Mouse (Mus musculus) left cerebral cortex, adult 2 months (tissue): ENCODE measurements at regions not wholly inside any gene's neighbourhood (a gene's known extent, or its start where the extent isn't known, plus 50 kb on each side); places are given as distances from the start of the nearest gene placed in this dataset.

ENCODE experiments used
- DNase-seq, 2 experiments: peaks; one replicate each; pipeline ENCODE4 v3.0.0; 2021 to 2022; ENCODE audit warnings: low spot score in 2 of 2, mixed read lengths in 1 of 2; ENCODE audit errors: extremely low spot score in 1 of 2
- H3K27ac ChIP-seq: fragments of 200-600 bp; 2 replicates; pipeline ENCODE4 v1.8.1; 2022
- H3K4me3 ChIP-seq: fragments of 200-600 bp; 2 replicates; pipeline ENCODE4 v1.8.1; 2022
- CTCF ChIP-seq: fragments of 200-600 bp; IDR thresholded peaks from 2 replicates; pipeline ENCODE4 v1.8.1; 2022; ENCODE audit warnings: antibody characterized with exemption, mild to moderate bottlenecking, moderate library complexity
- intact Hi-C: fragments of 180-260 bp; cut with DNase I; formaldehyde crosslinking; loops from one replicate; pipeline ENCODE4 v1.15.1; 2025

GRCm38 (mm10) chr15:70982719-70983118 is 2851.6 kb upstream of the Gm6569 start:
- no peak for TF ChIP-seq CTCF
- intact Hi-C loops = no loop called here
- Histone ChIP-seq H3K4me3 (no peak overlapping the region), H3K27ac (no peak overlapping the region)
- no peak for DNase-seq

DNA sequence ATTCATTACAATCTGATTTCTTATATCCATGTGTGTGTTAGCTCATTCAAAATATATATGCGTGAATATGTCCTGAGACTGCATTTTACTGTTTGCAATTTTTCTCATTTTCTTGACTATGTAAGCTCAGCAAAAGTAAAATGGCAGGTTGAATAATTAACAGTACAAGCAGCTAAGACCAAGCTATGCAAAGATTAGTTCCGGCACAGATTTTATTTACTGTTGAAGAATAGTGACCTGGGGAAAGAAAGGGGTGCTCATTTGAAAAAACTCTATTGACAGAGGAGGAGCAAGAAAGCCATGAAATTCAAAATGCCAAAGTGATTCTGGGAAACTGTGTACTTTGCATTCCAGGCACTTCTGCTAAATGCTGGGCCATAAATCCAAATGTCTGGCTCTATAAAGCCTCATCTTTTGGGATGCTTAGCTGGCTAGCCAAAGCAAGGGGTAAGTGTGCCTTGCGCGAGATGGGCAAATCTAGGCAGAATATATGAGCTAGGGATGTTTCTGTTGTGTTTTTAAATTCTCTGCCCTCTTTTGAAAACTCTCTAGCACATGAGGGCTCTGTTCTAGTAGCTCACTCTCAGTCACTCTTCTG is 2846.3 kb upstream of the Gm6569 start:
- Histone ChIP-seq H3K4me3 (no peak overlapping the region), H3K27ac (no peak overlapping the region)
- no peak for DNase-seq
- no peak for TF ChIP-seq CTCF
- intact Hi-C loops = no loop called here

DNA sequence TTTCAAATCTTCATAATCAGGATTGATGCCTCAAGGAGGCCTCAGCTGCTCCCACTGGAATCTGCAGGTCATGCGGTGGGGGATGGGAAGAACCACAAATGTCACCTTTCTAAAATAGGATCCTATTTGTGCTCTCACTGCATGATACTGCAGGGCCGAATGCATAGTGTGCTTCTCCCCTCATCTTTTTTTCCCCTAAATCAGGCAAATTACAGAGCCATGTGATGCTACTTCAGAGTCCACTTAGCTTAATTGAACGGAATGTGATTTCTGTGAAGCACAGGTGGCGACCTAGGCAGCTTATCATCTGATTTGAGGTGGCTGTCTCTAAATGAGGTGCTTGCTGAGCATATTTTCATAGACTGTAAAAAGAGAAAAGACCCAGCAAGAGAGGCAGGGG is 2841.0 kb upstream of the Gm6569 start:
- Histone ChIP-seq H3K27ac (no peak overlapping the region), H3K4me3 (no peak overlapping the region)
- intact Hi-C loops = no loop called here
- TF ChIP-seq CTCF = no peak
- DNase-seq = no peak

GRCm38 (mm10) chr15:71010362-71010761 is 2824.0 kb upstream of the Gm6569 start:
- TF ChIP-seq CTCF = no peak
- intact Hi-C loops = no loop called here
- no peak for DNase-seq

DNA sequence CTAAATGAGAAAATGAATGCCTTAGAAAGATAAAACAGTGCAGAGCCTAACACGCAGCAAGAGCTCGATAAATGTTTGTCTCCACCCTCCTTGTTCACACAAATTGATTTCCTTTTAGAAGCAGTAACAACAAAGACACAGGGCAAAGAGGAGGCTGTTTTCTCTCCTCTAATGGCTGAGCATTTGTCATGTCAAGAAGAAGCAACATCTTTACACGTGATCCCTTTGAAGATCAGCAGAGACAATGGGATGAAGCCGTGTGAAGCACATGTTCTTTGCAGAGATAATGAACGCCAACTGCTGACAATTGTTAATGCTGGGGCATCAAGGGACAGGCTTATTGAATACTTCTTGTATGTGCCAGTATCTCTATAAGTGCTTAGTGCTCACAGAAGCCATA is 2823.6 kb upstream of the Gm6569 start:
- H3K27ac ChIP-seq = no peak overlapping the region
- intact Hi-C loops = no loop called here

More at GRCm38 (mm10) chr15:71010362-71010761, 2824.0 kb upstream of the Gm6569 start:
- H3K4me3 ChIP-seq = no peak overlapping the region
- H3K27ac ChIP-seq = no peak overlapping the region

DNA sequence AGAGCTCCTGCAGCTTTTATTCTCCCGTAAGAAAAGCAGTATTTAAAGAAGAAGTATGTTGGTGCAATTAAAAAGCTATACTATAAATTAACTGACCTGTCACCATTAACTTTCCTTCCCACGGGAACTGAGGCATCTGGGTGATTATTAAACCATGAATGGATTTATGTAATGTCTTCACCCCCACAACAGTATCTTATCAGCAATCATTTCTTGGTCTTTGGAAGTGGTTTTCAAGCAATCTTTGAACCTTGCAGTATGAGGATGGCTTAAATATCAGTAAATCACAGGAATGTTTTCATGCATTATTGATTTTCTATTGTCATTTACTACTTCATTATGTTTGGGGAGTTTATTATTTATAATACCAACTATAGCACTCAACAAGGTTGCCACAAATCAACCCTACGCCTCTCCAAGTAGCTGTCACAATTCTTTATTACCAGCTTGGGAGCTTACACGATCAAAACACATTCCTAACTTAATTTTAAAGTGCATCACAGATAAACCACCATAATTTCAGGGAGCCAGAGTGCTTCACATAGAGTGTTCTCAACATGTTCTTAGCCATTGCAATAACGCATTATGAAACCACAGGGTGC is 2780.0 kb upstream of the Gm6569 start:
- intact Hi-C loops = no loop called here
- Histone ChIP-seq H3K4me3 (no peak overlapping the region), H3K27ac (no peak overlapping the region)
- no peak for DNase-seq
- no peak for TF ChIP-seq CTCF

More for the DNA sequence above, 2823.6 kb upstream of the Gm6569 start:
- no peak for TF ChIP-seq CTCF
- no peak overlapping the region for H3K4me3 ChIP-seq
- no peak for DNase-seq

- intact Hi-C loops = no loop called here
- TF ChIP-seq CTCF = no peak
- Histone ChIP-seq H3K4me3 (no peak overlapping the region), H3K27ac (no peak overlapping the region)
- no peak for DNase-seq
Measured at GRCm38 (mm10) chr15:71086367-71086997, 2747.9 kb upstream of the Gm6569 start.

- Histone ChIP-seq H3K4me3 (no peak overlapping the region), H3K27ac (no peak overlapping the region)
- no peak for TF ChIP-seq CTCF
- DNase-seq = no peak
- intact Hi-C loops = no loop called here
Measured at GRCm38 (mm10) chr15:71099111-71099510, 2735.2 kb upstream of the Gm6569 start.

- DNase-seq = no peak
- TF ChIP-seq CTCF = no peak
- intact Hi-C loops = no loop called here
- Histone ChIP-seq H3K27ac (no peak overlapping the region), H3K4me3 (no peak overlapping the region)
Measured at GRCm38 (mm10) chr15:71129802-71130201, 2704.6 kb upstream of the Gm6569 start.

DNA sequence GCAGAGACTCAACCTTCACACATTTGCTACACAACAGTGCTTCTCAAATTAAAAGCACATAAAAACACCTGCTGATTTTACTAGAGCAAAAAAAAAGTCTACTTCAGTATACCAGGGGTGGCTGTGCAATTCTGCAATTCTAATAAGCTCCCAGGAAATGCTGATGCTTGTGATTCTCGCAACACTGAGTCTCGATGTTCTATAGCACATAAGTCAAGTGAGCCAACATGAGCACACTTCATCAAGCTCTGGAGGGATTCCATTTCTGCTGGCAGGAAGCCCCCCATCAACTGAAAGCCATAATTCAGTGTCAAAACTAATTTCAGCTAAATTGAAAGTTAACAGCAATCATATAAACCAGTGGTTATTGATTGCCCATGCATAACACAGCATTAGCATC is 2676.7 kb upstream of the Gm6569 start:
- intact Hi-C loops = no loop called here
- TF ChIP-seq CTCF = no peak
- no peak for DNase-seq
- H3K4me3 ChIP-seq = no peak overlapping the region
- no peak overlapping the region for H3K27ac ChIP-seq

DNA sequence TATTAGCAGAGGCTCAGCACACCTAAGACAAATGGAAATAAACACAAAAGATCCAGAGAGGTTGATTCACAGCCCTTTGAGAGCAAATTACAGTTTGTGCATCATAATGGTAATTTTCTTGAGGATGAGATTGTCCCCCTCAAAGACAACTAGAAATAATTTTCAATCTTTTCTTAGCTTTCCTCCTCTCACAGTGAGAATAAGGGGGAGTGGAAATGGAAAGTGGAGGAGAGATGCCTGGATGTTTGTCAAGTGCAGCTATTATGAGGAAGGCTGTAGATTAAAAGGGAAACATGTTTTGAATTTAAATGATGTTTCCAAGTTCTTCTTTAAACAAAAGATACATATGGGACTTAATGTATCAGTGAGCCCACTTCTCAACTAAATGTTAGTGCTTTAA is 2672.3 kb upstream of the Gm6569 start:
- no peak for TF ChIP-seq CTCF
- H3K4me3 ChIP-seq = no peak overlapping the region
- DNase-seq = no peak
- H3K27ac ChIP-seq = no peak overlapping the region
- intact Hi-C loops = no loop called here

DNA sequence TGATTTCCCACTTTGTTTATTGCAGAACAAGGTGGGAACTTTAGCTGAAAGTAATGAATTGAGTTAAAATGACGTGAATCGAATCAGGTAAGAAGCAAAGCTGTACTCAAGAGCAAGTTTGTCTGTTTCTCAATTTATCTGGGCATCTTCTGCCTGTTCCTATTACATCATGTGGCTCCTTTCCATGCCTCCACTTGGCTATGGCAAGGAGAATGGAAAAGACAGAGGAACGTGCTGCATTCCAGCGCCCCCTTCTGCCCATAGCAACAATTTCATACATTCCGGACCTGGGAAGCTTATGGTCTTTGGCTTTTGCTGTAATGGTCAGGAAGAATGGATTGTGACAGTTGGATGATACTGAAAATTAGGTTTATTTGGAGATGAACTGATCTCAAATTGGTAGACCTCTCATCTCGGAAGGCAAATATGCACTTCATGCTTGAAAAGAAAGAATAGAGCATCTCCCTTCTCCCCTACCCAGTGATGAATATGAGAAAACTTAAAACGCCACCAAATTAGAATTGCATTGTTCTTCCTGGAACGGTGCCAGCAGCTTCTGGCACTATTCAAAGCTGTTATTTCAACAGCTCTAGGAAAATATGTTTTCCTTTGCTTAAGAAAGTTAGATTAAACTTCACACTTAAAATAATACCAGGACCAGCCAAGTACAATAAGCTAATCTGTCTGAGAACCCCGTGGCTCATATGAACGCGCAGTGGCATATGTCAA is 2639.2 kb upstream of the Gm6569 start:
- peak; percentile 70 for TF ChIP-seq CTCF
- Histone ChIP-seq H3K4me3 (no peak overlapping the region), H3K27ac (no peak overlapping the region)
- intact Hi-C loops = loop anchor here (5.0 kb wide), 1 partner anchor 258 kb away; no protein-coding TSS in a partner anchor
- peak; percentile 35 to 52 for DNase-seq
